Mouse (Mus musculus) C2C12 (cell line): Measurements from ENCODE around the gene Bicra. TPM values are rescaled to one million over a fixed set of nuclear protein-coding genes. Genes with fewer than 3 reads are reported as not detected.

ENCODE experiments used
- H3K27me3 ChIP-seq: one replicate; pipeline ENCODE4 v1.6.1; 2011; ENCODE audit not compliant: control insufficient read depth, insufficient read depth, insufficient read length
- H3K36me3 ChIP-seq: one replicate; pipeline ENCODE4 v1.6.1; 2011; ENCODE audit not compliant: control insufficient read depth, insufficient read depth
- H3K4me3 ChIP-seq: one replicate; pipeline ENCODE4 v1.5.1; 2011; ENCODE audit warnings: mild to moderate bottlenecking, control low read depth; ENCODE audit not compliant: poor library complexity, insufficient read depth, severe bottlenecking
- H3K79me2 ChIP-seq: one replicate; pipeline ENCODE4 v1.6.1; 2011; ENCODE audit not compliant: control insufficient read depth, insufficient read depth
- H3K79me3 ChIP-seq: one replicate; pipeline ENCODE4 v1.6.1; 2011; ENCODE audit warnings: low read depth, control low read depth
- H3ac ChIP-seq: one replicate; pipeline ENCODE3; 2011; ENCODE audit warnings: low read depth; ENCODE audit not compliant: control insufficient read depth, insufficient read length
- CTCF ChIP-seq: IDR thresholded peaks from one replicate; pipeline ENCODE4 v1.5.1; 2011; ENCODE audit not compliant: control insufficient read depth, insufficient read depth, insufficient read length
- MAX ChIP-seq: IDR thresholded peaks from one replicate; pipeline ENCODE4 v1.6.1; 2011; ENCODE audit warnings: mild to moderate bottlenecking, control low read depth
- MYOD1 ChIP-seq: IDR thresholded peaks from one replicate; pipeline ENCODE4 v1.6.1; 2011; ENCODE audit warnings: low read depth; ENCODE audit not compliant: control insufficient read depth, insufficient read length
- MYOG ChIP-seq: IDR thresholded peaks from one replicate; pipeline ENCODE4 v1.6.1; 2011; ENCODE audit not compliant: control insufficient read depth, insufficient read length; ENCODE audit errors: extremely low read depth
- USF1 ChIP-seq: IDR thresholded peaks from one replicate; pipeline ENCODE4 v1.6.1; 2011; ENCODE audit warnings: low read depth, mild to moderate bottlenecking, control low read depth, moderate library complexity
- polyA plus RNA-seq: library from polyadenylated mRNA; unstranded; fragments of >200 nt; fragmentation: generic; extraction: Trizol; gene quantifications from one replicate; pipeline ENCODE4 v1.2.1, GENCODE M21; 2012; ENCODE audit warnings: missing spikeins

Bicra gene
- polyA plus RNA-seq, 1 experiment, result 4.3 TPM

GRCm38 (mm10) chr7:15929910-15930309 is 117.8 kb downstream of the Bicra start:
- H3K36me3 ChIP-seq, result no peaks in the 10 kb centered on the region
- no peak overlapping the region for H3K4me3 ChIP-seq
- H3K27me3 ChIP-seq, result no peaks in the 10 kb centered on the region
- H3K79me2 ChIP-seq, result no peaks in the 10 kb centered on the region
- no peaks in the 10 kb centered on the region for H3K79me3 ChIP-seq
- TF ChIP-seq CTCF (peak; percentile 77), MYOD1 (no peak)
- no peak overlapping the region for H3ac ChIP-seq

GRCm38 (mm10) chr7:15922220-15922773 is 125.4 kb downstream of the Bicra start, which contains the start of gene Selenow:
Gene Selenow (minus strand): TSS chr7:15922402.
- peak within 1 kb of the TSS; percentile 78 for H3ac ChIP-seq
- peaks cover 24% of the 10 kb centered on the region for H3K79me3 ChIP-seq
- TF ChIP-seq MAX (peak; percentile 37), MYOD1 (no peak)
- H3K4me3 ChIP-seq, result peak within 1 kb of the TSS; percentile 72
- peaks cover 17% of the 10 kb centered on the region for H3K36me3 ChIP-seq
- H3K79me2 ChIP-seq, result peaks cover 32% of the 10 kb centered on the region
- no peaks in the 10 kb centered on the region for H3K27me3 ChIP-seq

GRCm38 (mm10) chr7:15921796-15922195 is 125.9 kb downstream of the Bicra start:
- peaks cover 24% of the 10 kb centered on the region for H3K79me3 ChIP-seq
- peaks cover 21% of the 10 kb centered on the region for H3K36me3 ChIP-seq
- no peaks in the 10 kb centered on the region for H3K27me3 ChIP-seq
- peak overlapping the region; percentile 78 for H3ac ChIP-seq
- TF ChIP-seq MYOG (no peak), USF1 (peak; percentile 95)
- H3K4me3 ChIP-seq, result peak overlapping the region; percentile 72
- H3K79me2 ChIP-seq, result peaks cover 32% of the 10 kb centered on the region

Other genes with a start within 250 kb of the Bicra start
- gene Obox6, start 208.2 kb downstream of the Bicra start, polyA plus RNA-seq, result not detected
- gene Crx, start 168.0 kb downstream of the Bicra start, polyA plus RNA-seq, result not detected
- not detected for gene Crxos, start 165.3 kb downstream of the Bicra start, polyA plus RNA-seq
- 423 TPM for gene Selenow, start 125.5 kb downstream of the Bicra start, polyA plus RNA-seq
- 228 TPM for gene Nop53, start 101.8 kb downstream of the Bicra start, polyA plus RNA-seq
- gene Ehd2, start 80.4 kb downstream of the Bicra start, polyA plus RNA-seq, result 98.7 TPM
- not detected for gene Zfp541, start 13.9 kb upstream of the Bicra start, polyA plus RNA-seq
- 138 TPM for gene Napa, start 50.5 kb upstream of the Bicra start, polyA plus RNA-seq
- gene Kptn, start 72.0 kb upstream of the Bicra start, polyA plus RNA-seq, result 13.1 TPM
- gene Slc8a2, start 81.9 kb upstream of the Bicra start, polyA plus RNA-seq, result 0.02 TPM
- 4.5 TPM for gene Meis3, start 127.2 kb upstream of the Bicra start, polyA plus RNA-seq
- gene Dhx34, start 174.1 kb upstream of the Bicra start, polyA plus RNA-seq, result 14.4 TPM
- gene C5ar2, start 196.2 kb upstream of the Bicra start, polyA plus RNA-seq, result not detected
- gene C5ar1, start 211.6 kb upstream of the Bicra start, polyA plus RNA-seq, result 0.02 TPM
- gene Inafm1, start 225.7 kb upstream of the Bicra start, polyA plus RNA-seq, result 11.7 TPM
- 52.2 TPM for gene Ccdc9, start 238.9 kb upstream of the Bicra start, polyA plus RNA-seq